Mouse (Mus musculus): ENCODE data around the gene D11Wsu47e.

GRCm38 (mm10) chr11:113634699-113635121, 49.5 kb upstream of the D11Wsu47e start:
- TF ChIP-seq ZC3H11A (IDR thresholded peaks at IDR 0.05; ENCODE audit: borderline replicate concordance, low read depth, low read length): no peak
- TF ChIP-seq HCFC1 (IDR thresholded peaks at IDR 0.05; ENCODE audit: borderline replicate concordance, insufficient read depth, low read length): no peak
- no peak for TF ChIP-seq ZNF384 (IDR thresholded peaks at IDR 0.05; ENCODE audit: low read depth, low read length)
- no peak for TF ChIP-seq CHD2 (IDR thresholded peaks at IDR 0.05; ENCODE audit: low read depth, low read length)

Measured in ES-E14 (cell line).